Mouse (Mus musculus) heart, embryonic 12.5 days (tissue): ENCODE results near the gene Rrp1b. TPM values are rescaled to one million over a fixed set of nuclear protein-coding genes. Genes with fewer than 3 reads are reported as not detected.
"Not testable (repeated sequence)": the region's sequence is repeated elsewhere in the genome, so short reads cannot be mapped to it uniquely, and the experiment has no call there.

Experiments used
- ATAC-seq: fragments of 200-750 bp; cut with Nextera tagmentation; 2 replicates; pipeline ENCODE4 v1.8.0; 2017; ENCODE audit warnings: moderate TSS enrichment, moderate library complexity; ENCODE audit not compliant: insufficient number of reproducible peaks, low FRiP score
- H3K27ac ChIP-seq: fragments of 300-500 bp; sonication (generic); 2 replicates; pipeline ENCODE4 v1.5.1; 2016; ENCODE audit warnings: mild to moderate bottlenecking, moderate library complexity; ENCODE audit not compliant: poor library complexity, severe bottlenecking
- H3K27me3 ChIP-seq: fragments of 300-500 bp; sonication (generic); replicated peaks from 2 replicates; pipeline ENCODE4 v1.6.1; 2016; ENCODE audit warnings: mild to moderate bottlenecking, moderate library complexity
- H3K36me3 ChIP-seq: fragments of 300-500 bp; sonication (generic); 2 replicates; pipeline ENCODE4 v1.6.1; 2016; ENCODE audit warnings: mild to moderate bottlenecking, moderate library complexity
- H3K4me1 ChIP-seq: fragments of 300-500 bp; sonication (generic); replicated peaks from 2 replicates; pipeline ENCODE4 v1.6.1; 2016; ENCODE audit warnings: mild to moderate bottlenecking
- H3K4me2 ChIP-seq: fragments of 300-500 bp; sonication (generic); 2 replicates; pipeline ENCODE4 v1.6.1; 2016; ENCODE audit warnings: mild to moderate bottlenecking, moderate library complexity
- H3K4me3 ChIP-seq: fragments of 300-500 bp; sonication (generic); 2 replicates; pipeline ENCODE4 v1.5.1; 2016; ENCODE audit warnings: mild to moderate bottlenecking
- H3K9ac ChIP-seq: fragments of 300-500 bp; sonication (generic); 2 replicates; pipeline ENCODE4 v1.6.1; 2016; ENCODE audit warnings: mild to moderate bottlenecking, moderate library complexity
- H3K9me3 ChIP-seq: fragments of 300-500 bp; sonication (generic); replicated peaks from 2 replicates; pipeline ENCODE4 v1.6.1; 2016; ENCODE audit warnings: mild to moderate bottlenecking, moderate library complexity
- WGBS: fragments of 180-500 bp; shearing (Covaris S2); methylation state at CpG from one replicate; pipeline ENCODE4 v1.1.7; 2016; 5-methylcytosine and 5-hydroxymethylcytosine counted together
- polyA plus RNA-seq: library from polyadenylated mRNA; unstranded; fragments of >200 nt; fragmentation: Nextera tagmentation; extraction: Ambion mirVana; gene quantifications from 2 replicates; pipeline ENCODE4 v1.2.1, GENCODE M21; 2016

Gene Rrp1b
- polyA plus RNA-seq, 1 experiment from 2014 or later, result 39.9 TPM

DNA sequence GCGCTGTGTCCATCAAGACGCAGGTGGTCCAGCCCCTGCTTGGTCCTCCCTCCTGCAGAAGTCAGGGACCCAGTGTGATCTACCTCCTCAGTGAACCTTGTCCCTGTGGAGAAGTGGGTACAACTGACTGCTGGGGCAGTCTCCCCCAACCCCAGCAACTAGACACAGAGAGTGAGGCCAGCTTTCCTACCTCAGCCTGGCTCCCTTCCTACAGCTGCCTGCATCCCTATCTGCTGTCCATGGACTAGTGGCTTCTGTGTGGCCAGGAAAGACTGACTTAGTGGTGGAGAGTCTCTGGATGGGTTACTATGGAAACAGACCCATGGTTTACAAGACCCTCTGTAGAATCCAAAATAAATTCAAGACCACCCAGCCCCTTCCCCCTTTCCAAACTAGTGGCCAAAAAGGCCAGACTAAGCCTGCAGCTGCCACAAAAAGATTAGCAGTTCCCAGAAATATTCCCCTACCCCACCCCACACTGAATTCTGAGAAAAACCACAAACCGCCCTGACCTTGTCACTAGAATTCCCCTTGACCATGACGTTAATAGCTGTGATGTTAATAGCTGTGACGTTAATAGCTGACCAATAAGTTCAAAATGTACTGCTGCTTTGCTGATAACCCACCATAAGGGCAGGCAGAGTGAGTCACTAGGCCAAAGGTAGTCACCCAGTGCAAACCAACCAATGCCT lies 72.6 kb downstream of the Rrp1b start:
- Histone ChIP-seq H3K27me3 (peaks cover 15% of the 10 kb centered on the region), H3K4me1 (peaks cover 20% of the 10 kb centered on the region)
- H3K4me2 ChIP-seq, H3K9me3 ChIP-seq, ATAC-seq, H3K36me3 ChIP-seq, H3K27ac ChIP-seq, H3K9ac ChIP-seq, H3K4me3 ChIP-seq: not testable (repeated sequence)
- WGBS, result 68% methylated on average over 5 of the region's 5 CpGs

DNA sequence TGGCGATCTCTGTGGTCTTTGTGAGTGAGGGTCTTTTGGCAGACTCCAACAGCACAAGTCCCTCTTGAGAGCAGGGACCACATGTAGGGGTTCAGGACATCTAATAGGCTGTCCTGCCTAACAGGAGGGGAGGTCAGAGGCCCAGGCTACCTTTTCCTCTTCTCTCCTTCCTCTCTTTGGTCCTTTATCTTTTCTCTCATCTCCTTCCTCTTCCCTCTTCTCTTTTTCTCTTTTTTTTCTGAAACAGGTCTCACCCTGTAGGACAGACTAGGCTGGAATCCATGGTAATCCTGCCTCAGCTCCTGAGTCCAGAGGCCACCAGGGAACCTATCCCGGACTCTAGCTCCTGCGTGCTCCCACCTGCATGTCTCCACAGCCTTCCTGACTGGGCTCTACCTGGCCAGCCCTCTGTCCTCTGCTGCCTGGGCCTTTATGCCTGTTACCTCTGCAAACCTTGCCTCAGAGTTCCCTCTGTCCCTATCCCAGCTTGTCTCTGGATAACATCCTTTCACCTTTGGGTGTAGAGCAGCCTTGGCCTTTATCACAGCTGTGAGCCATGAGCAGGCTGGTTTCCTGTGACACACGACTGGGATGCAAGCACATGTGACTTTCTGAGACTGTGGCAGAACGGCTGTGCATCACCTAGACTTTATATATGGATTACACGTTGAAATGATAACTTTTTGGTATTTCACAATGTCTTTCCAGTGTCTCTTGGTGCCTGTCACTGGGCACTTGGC lies 73.5 kb downstream of the Rrp1b start:
- H3K4me2 ChIP-seq, result no peak overlapping the region
- no peak overlapping the region for H3K4me3 ChIP-seq
- H3K36me3 ChIP-seq, result no peaks in the 10 kb centered on the region
- H3K9me3 ChIP-seq, result no peaks in the 10 kb centered on the region
- peaks cover 14% of the 10 kb centered on the region for H3K27me3 ChIP-seq
- no peak for ATAC-seq
- peaks cover 28% of the 10 kb centered on the region for H3K4me1 ChIP-seq
- H3K27ac ChIP-seq, result no peak overlapping the region
- 65% methylated on average over 6 of the region's 6 CpGs for WGBS
- no peak overlapping the region for H3K9ac ChIP-seq

DNA sequence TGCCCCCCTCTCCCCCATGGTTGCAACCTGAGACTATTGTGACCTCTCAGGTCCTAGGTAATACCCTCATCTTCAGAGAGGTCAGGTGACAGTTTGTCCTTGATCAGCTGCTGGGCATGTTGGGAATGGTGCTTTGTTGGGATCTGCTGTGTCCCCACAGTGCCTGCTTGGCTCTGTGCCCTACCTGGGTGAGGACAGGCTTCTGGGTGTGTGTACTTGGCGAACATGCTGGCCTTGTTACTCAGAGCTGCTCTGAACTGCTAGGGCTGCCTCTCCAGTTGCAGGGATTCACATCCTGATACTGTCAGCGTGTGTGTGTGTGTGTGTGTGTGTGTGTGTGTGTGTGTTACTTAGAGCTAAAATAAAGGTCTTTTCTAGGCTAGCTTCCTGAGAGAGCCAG lies 74.5 kb downstream of the Rrp1b start:
- 50% methylated on average over 2 of the region's 2 CpGs for WGBS
- no peak for ATAC-seq
- Histone ChIP-seq H3K27me3 (0 out of 2 replicates have a peak, but pooled peaks cover 12% of the 10 kb centered on the region), H3K4me2 (no peak overlapping the region), H3K9me3 (no peaks in the 10 kb centered on the region), H3K27ac (no peak overlapping the region), H3K9ac (no peak overlapping the region), H3K36me3 (no peaks in the 10 kb centered on the region), H3K4me1 (peaks cover 29% of the 10 kb centered on the region), H3K4me3 (no peak overlapping the region)

DNA sequence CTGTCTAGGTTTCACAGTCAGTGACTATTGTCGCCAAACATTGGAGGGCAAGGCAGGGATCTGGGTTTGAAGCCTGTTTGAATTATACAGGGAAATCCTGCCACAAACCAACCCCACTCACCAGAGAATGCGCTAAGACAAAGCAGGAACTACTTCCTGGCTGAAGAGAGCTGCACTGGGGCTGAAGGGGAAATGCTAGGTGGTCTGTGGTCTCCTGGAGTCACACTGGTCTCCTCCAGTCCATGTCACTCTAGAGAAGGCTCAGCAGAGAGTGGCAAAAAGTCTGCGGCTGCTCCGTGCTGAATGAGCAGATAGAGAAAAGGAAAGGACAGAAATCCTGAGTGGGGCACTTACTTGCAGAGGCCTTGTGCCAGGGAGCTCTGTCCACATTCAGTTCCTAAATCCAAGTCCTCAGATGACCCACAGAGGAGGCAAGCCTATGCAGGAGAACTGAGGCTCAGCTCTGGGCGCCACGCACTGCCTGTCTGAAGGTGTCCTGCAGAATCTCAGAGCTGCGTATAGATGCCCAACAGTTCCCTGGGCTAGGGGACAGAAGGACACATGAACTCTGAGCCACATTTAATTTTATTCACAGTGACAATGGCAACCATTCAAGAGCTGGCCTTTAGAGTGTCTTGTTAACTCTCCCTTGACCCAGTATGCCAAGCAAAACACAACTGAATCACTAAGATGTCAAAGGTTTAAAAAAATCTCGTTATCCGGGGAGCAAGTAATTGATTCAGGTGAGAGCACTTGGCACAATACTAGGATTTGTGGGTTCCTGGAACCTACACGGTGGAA lies 75.3 kb downstream of the Rrp1b start:
- Histone ChIP-seq H3K9me3 (no peaks in the 10 kb centered on the region), H3K9ac (no peak overlapping the region), H3K4me2 (no peak overlapping the region), H3K36me3 (no peaks in the 10 kb centered on the region), H3K4me3 (no peak overlapping the region), H3K4me1 (peaks cover 29% of the 10 kb centered on the region), H3K27me3 (peaks cover 12% of the 10 kb centered on the region), H3K27ac (no peak overlapping the region)
- ATAC-seq, result no peak
- WGBS, result 77% methylated on average over 10 of the region's 10 CpGs

Other genes with a start within 250 kb of the Rrp1b start
- 23.3 and 24.3 TPM in 2 replicates for gene Sik1, start 180.3 kb upstream of the Rrp1b start, polyA plus RNA-seq
- gene Hsf2bp, start 249 bp downstream of the Rrp1b start, polyA plus RNA-seq, result 0.41 and 0.60 TPM in 2 replicates
- gene Notch3, start 130.8 kb downstream of the Rrp1b start, polyA plus RNA-seq, result 8.0 and 10.6 TPM in 2 replicates
- gene Ephx3, start 153.4 kb downstream of the Rrp1b start, polyA plus RNA-seq, result 0.09 TPM in 1 of 2 replicates, not detected in the other
- 72.6 and 76.6 TPM in 2 replicates for gene Brd4, start 248.6 kb downstream of the Rrp1b start, polyA plus RNA-seq